Mouse (Mus musculus) large intestine, adult 2 months (tissue): ENCODE measurements around the gene Nat9. TPM values are rescaled to one million over a fixed set of nuclear protein-coding genes. Genes with fewer than 3 reads are reported as not detected.

Experiments
- DNase-seq: peaks from one replicate; pipeline ENCODE4 v3.0.0-alpha.2; 2012; ENCODE audit warnings: low read depth, low spot score
- WGBS: fragments of 180-500 bp; shearing (Covaris S2); methylation state at CpG from one replicate; pipeline ENCODE4 v1.1.7; 2018; 5-methylcytosine and 5-hydroxymethylcytosine counted together
- polyA plus RNA-seq: library from polyadenylated mRNA; depleted of rRNA; stranded (reverse); fragments of >200 nt; gene quantifications from 2 replicates; pipeline ENCODE4 v1.2.3, GENCODE M21; 2012

Nat9 gene
- polyA plus RNA-seq, 1 experiment = 25.4 TPM

GRCm38 (mm10) chr11:115217439-115218410, 30.1 kb upstream of the Nat9 start:
- 81% methylated on average over 18 of the region's 18 CpGs for WGBS
- DNase-seq = no peak

GRCm38 (mm10) chr11:115215123-115215522, 27.5 kb upstream of the Nat9 start:
- DNase-seq = no peak
- 79% methylated on average over 5 of the region's 5 CpGs for WGBS

GRCm38 (mm10) chr11:115212116-115212515, 24.5 kb upstream of the Nat9 start:
- DNase-seq = no peak
- WGBS = 54% methylated on average over 13 of the region's 13 CpGs

GRCm38 (mm10) chr11:115209958-115210357, 22.3 kb upstream of the Nat9 start:
- DNase-seq = no peak
- 94% methylated on average over 7 of the region's 7 CpGs for WGBS

GRCm38 (mm10) chr11:115208776-115209732, 21.4 kb upstream of the Nat9 start:
- WGBS = 88% methylated on average over 25 of the region's 25 CpGs
- DNase-seq = no peak

- DNase-seq = no peak
- WGBS = 90% methylated on average over 12 of the region's 12 CpGs
Observed at GRCm38 (mm10) chr11:115208126-115208525, 20.5 kb upstream of the Nat9 start.

GRCm38 (mm10) chr11:115202756-115203155, 15.1 kb upstream of the Nat9 start:
- 95% methylated on average over 9 of the region's 9 CpGs for WGBS
- no peak for DNase-seq

GRCm38 (mm10) chr11:115202316-115202715, 14.7 kb upstream of the Nat9 start:
- 19% methylated on average over 12 of the region's 12 CpGs for WGBS
- DNase-seq = no peak

- 92% methylated on average over 4 of the region's 4 CpGs for WGBS
Observed at GRCm38 (mm10) chr11:115200520-115200919, 12.9 kb upstream of the Nat9 start.

GRCm38 (mm10) chr11:115198932-115199384, 11.3 kb upstream of the Nat9 start:
- WGBS = 65% methylated on average over 12 of the region's 12 CpGs
- no peak for DNase-seq

More at GRCm38 (mm10) chr11:115200520-115200919, 12.9 kb upstream of the Nat9 start:
- DNase-seq = no peak

GRCm38 (mm10) chr11:115197558-115197957, 9.9 kb upstream of the Nat9 start:
- 87% methylated on average over 8 of the region's 8 CpGs for WGBS
- DNase-seq = no peak

GRCm38 (mm10) chr11:115195933-115196332, 8.3 kb upstream of the Nat9 start:
- no peak for DNase-seq
- 76% methylated on average over 5 of the region's 5 CpGs for WGBS

- 85% methylated on average over 6 of the region's 6 CpGs for WGBS
- no peak for DNase-seq
Observed at GRCm38 (mm10) chr11:115194693-115195092, 7.0 kb upstream of the Nat9 start.

- WGBS = 51% methylated on average over 9 of the region's 9 CpGs
Observed at GRCm38 (mm10) chr11:115192180-115192579, 4.5 kb upstream of the Nat9 start.

GRCm38 (mm10) chr11:115189304-115189703, 1.6 kb upstream of the Nat9 start:
- no peak for DNase-seq
- WGBS = 89% methylated on average over 6 of the region's 6 CpGs

More at GRCm38 (mm10) chr11:115192180-115192579, 4.5 kb upstream of the Nat9 start:
- no peak for DNase-seq

- 82% methylated on average over 13 of the region's 13 CpGs for WGBS
- no peak for DNase-seq
Observed at GRCm38 (mm10) chr11:115188539-115189231, 1.0 kb upstream of the Nat9 start.

GRCm38 (mm10) chr11:115187224-115187639, 427 bp downstream of the Nat9 start, which contains the start of gene Tmem104:
Gene Tmem104 (plus strand): TSS chr11:115187487.
- no peak for DNase-seq
- WGBS = under 1% methylated on average over 39 of the region's 39 CpGs

GRCm38 (mm10) chr11:115184973-115185372, 2.7 kb downstream of the Nat9 start:
- WGBS = 48% methylated on average over 4 of the region's 4 CpGs
- no peak for DNase-seq

GRCm38 (mm10) chr11:115181913-115182638, 5.6 kb downstream of the Nat9 start:
- 20% methylated on average over 12 of the region's 12 CpGs for WGBS
- DNase-seq = no peak
